Mouse (Mus musculus): ENCODE measurements around the gene Smim14. TPM values are rescaled to one million over a fixed set of nuclear protein-coding genes. Genes with fewer than 3 reads are reported as not detected.

The Smim14 gene
- polyA plus RNA-seq, 1 experiment from 2014 or later = 69.3 TPM

GRCm38 (mm10) chr5:65420822-65421221 lies 116.2 kb downstream of the Smim14 start:
- Histone ChIP-seq H3K4me3 (no peak overlapping the region), H3K4me1 (peaks cover 7% of the 10 kb centered on the region), H3K27ac (replicated peaks) (no peak overlapping the region), H3K27me3 (replicated peaks; ENCODE audit: low read depth, poor library complexity, severe bottlenecking) (no peaks in the 10 kb centered on the region), H3K9me3 (no peaks in the 10 kb centered on the region), H3K36me3 (replicated peaks) (peaks cover 93% of the 10 kb centered on the region)
- DNase-seq (ENCODE audit: low spot score) = no peak
- WGBS = 89% methylated on average over 6 of the region's 6 CpGs

GRCm38 (mm10) chr5:65419136-65419535 lies 117.8 kb downstream of the Smim14 start:
- H3K4me3 ChIP-seq = no peak overlapping the region
- H3K36me3 ChIP-seq (replicated peaks) = peaks cover 85% of the 10 kb centered on the region
- peaks cover 15% of the 10 kb centered on the region for H3K4me1 ChIP-seq
- H3K9me3 ChIP-seq = no peaks in the 10 kb centered on the region
- no peaks in the 10 kb centered on the region for H3K27me3 ChIP-seq (replicated peaks; ENCODE audit: low read depth, poor library complexity, severe bottlenecking)
- no peak overlapping the region for H3K27ac ChIP-seq (replicated peaks)
- DNase-seq (ENCODE audit: low spot score) = no peak
- WGBS = 83% methylated on average over 10 of the region's 10 CpGs

GRCm38 (mm10) chr5:65415653-65416458 lies 121.1 kb downstream of the Smim14 start:
- WGBS = 19% methylated on average over 26 of the region's 26 CpGs
- H3K4me3 ChIP-seq = peak overlapping the region; percentile 30
- H3K4me1 ChIP-seq = peaks cover 15% of the 10 kb centered on the region
- peak; percentile 79 for DNase-seq (ENCODE audit: low spot score)
- H3K27me3 ChIP-seq (replicated peaks; ENCODE audit: low read depth, poor library complexity, severe bottlenecking) = no peaks in the 10 kb centered on the region
- H3K9me3 ChIP-seq = no peaks in the 10 kb centered on the region
- H3K27ac ChIP-seq (replicated peaks) = peak overlapping the region; percentile 88
- peaks cover 85% of the 10 kb centered on the region for H3K36me3 ChIP-seq (replicated peaks)

GRCm38 (mm10) chr5:65407989-65408388 lies 129.0 kb downstream of the Smim14 start:
- no peak for DNase-seq (ENCODE audit: low spot score)
- peaks cover 83% of the 10 kb centered on the region for H3K36me3 ChIP-seq (replicated peaks)
- no peaks in the 10 kb centered on the region for H3K9me3 ChIP-seq
- H3K4me3 ChIP-seq = no peak overlapping the region
- no peaks in the 10 kb centered on the region for H3K27me3 ChIP-seq (replicated peaks; ENCODE audit: low read depth, poor library complexity, severe bottlenecking)
- H3K27ac ChIP-seq (replicated peaks) = no peak overlapping the region
- WGBS = 38% methylated on average over 12 of the region's 12 CpGs
- H3K4me1 ChIP-seq = peaks cover 4% of the 10 kb centered on the region; the same call in 1 of the 2 replicates

GRCm38 (mm10) chr5:65401251-65401994 lies 135.6 kb downstream of the Smim14 start:
- Histone ChIP-seq H3K27ac (replicated peaks) (no peak overlapping the region), H3K36me3 (replicated peaks) (peaks cover 91% of the 10 kb centered on the region), H3K4me3 (no peak overlapping the region), H3K27me3 (replicated peaks; ENCODE audit: low read depth, poor library complexity, severe bottlenecking) (no peaks in the 10 kb centered on the region), H3K4me1 (no peaks in the 10 kb centered on the region), H3K9me3 (no peaks in the 10 kb centered on the region)
- WGBS = 28% methylated on average over 2 of the region's 2 CpGs
- peak; percentile 79 for DNase-seq (ENCODE audit: low spot score)

Other genes starting within 250 kb of the Smim14 start
- 103 and 108 TPM in 2 replicates for gene Rfc1, start 201.5 kb downstream of the Smim14 start, polyA plus RNA-seq (2016; fragmentation: Nextera tagmentation; extraction: Ambion mirVana)
- gene Klb, start 188.9 kb downstream of the Smim14 start, polyA plus RNA-seq (2016; fragmentation: Nextera tagmentation; extraction: Ambion mirVana) = not detected in 2 replicates
- 987 and 1,000 TPM in 2 replicates for gene Rpl9, start 145.7 kb downstream of the Smim14 start, polyA plus RNA-seq (2016; fragmentation: Nextera tagmentation; extraction: Ambion mirVana)
- 67.4 and 68.4 TPM in 2 replicates for gene Lias, start 145.7 kb downstream of the Smim14 start, polyA plus RNA-seq (2016; fragmentation: Nextera tagmentation; extraction: Ambion mirVana)
- gene Ugdh, start 101.2 kb downstream of the Smim14 start, polyA plus RNA-seq (2016; fragmentation: Nextera tagmentation; extraction: Ambion mirVana) = 92.7 and 95.4 TPM in 2 replicates
- not detected in 2 replicates for gene Gm43552, start 44.4 kb downstream of the Smim14 start, polyA plus RNA-seq (2016; fragmentation: Nextera tagmentation; extraction: Ambion mirVana)
- gene Ube2k, start within 50 bp of the Smim14 start, polyA plus RNA-seq (2016; fragmentation: Nextera tagmentation; extraction: Ambion mirVana) = 214 and 216 TPM in 2 replicates
- 93.2 and 98.1 TPM in 2 replicates for gene Pds5a, start 161.1 kb upstream of the Smim14 start, polyA plus RNA-seq (2016; fragmentation: Nextera tagmentation; extraction: Ambion mirVana)
- gene N4bp2, start 226.3 kb upstream of the Smim14 start, polyA plus RNA-seq (2016; fragmentation: Nextera tagmentation; extraction: Ambion mirVana) = 37.0 and 37.5 TPM in 2 replicates